Mouse (Mus musculus): ENCODE measurements at regions not wholly inside any gene's neighbourhood (a gene's known extent, or its start where the extent isn't known, plus 50 kb on each side); places are given as distances from the start of the nearest gene placed in this dataset.

- no peak for TF ChIP-seq POLR2A (IDR thresholded peaks at IDR 0.05; ENCODE audit: low read depth, low read length)
- no peak for TF ChIP-seq CTCF (conservative IDR thresholded peaks at IDR 0.05; ENCODE audit: insufficient read depth, insufficient read length, low read depth, low read length)
Observed at GRCm38 (mm10) chr7:58400594-58400993, 255.4 kb upstream of the Atp10a start.
